In genomic region chr12:79910884-79911759, GRCm38 (mm10) we compare ENCODE assay signal across 8 mouse cellular contexts.
A peak's percentile ranks its signal among the peaks of the same experiment; 100 is the strongest.
DNase-seq lines count a peak whose midpoint lies in the region; ATAC-seq and TF ChIP-seq lines count a peak whose summit lies in the region.

No protein-coding gene starts in this region.

- peak; percentile 33; the same call in 1 of the 2 replicates for TF ChIP-seq CTCF in midbrain, postnatal 0 days (IDR thresholded peaks at IDR 0.05)
- no peak for TF ChIP-seq CTCF in kidney, adult 2 months (conservative IDR thresholded peaks at IDR 0.05; ENCODE audit: insufficient read depth, insufficient read length, low read depth, low read length)

- no peak overlapping the region for H3K4me3 ChIP-seq in heart, embryonic 11.5 days (ENCODE audit: low read depth, low read length)
- H3K4me3 ChIP-seq in forebrain, embryonic 11.5 days (ENCODE audit: low read depth, low read length), result no peak overlapping the region
- H3K4me3 ChIP-seq in midbrain, postnatal 0 days (ENCODE audit: low read depth, low read length), result no peak overlapping the region
- H3K4me3 ChIP-seq in kidney, adult 2 months (ENCODE audit: insufficient read depth, low read depth, low read length), result no peak overlapping the region

- no peak overlapping the region for H3K4me2 ChIP-seq in heart, embryonic 11.5 days
- 0 out of 2 replicates have a peak overlapping the region, but pooled peaks have one; percentile 8 for H3K4me2 ChIP-seq in forebrain, embryonic 11.5 days (ENCODE audit: low read depth, low read length, severe bottlenecking)
- no peak overlapping the region for H3K4me2 ChIP-seq in midbrain, postnatal 0 days (ENCODE audit: low read depth, low read length, poor library complexity, severe bottlenecking)

- H3K27me3 ChIP-seq in heart, embryonic 11.5 days (ENCODE audit: control insufficient read depth, insufficient read depth, low read length), result no peaks in the 10 kb centered on the region
- H3K27me3 ChIP-seq in forebrain, embryonic 11.5 days (ENCODE audit: control insufficient read depth, insufficient read depth, low read length), result no peaks in the 10 kb centered on the region
- H3K27me3 ChIP-seq in midbrain, postnatal 0 days (ENCODE audit: insufficient read depth, low read length), result no peaks in the 10 kb centered on the region
- H3K27me3 ChIP-seq in kidney, adult 2 months (replicated peaks; ENCODE audit: control insufficient read depth, insufficient read depth, low read length), result no peaks in the 10 kb centered on the region

- TF ChIP-seq POLR2A in kidney, adult 2 months (IDR thresholded peaks at IDR 0.05; ENCODE audit: low read depth, low read length), result no peak

- peak; percentile 51 for DNase-seq in heart, adult 8-10 months (ENCODE audit: low spot score)
- DNase-seq in forebrain, embryonic 11.5 days (ENCODE audit: low spot score), result peak; percentile 82
- peak; percentile 60 to 83 for DNase-seq in layer of hippocampus, postnatal 14 days (ENCODE audit: low spot score in 2 of 2)
- peak; percentile 89 for DNase-seq in midbrain, postnatal 0 days (ENCODE audit: low spot score)
- no peak for DNase-seq in kidney, adult 2 months
- DNase-seq in gastrocnemius, postnatal 4 days (ENCODE audit: low spot score in 2 of 2), result no peak
- no peak for DNase-seq in urinary bladder, postnatal 25 days (ENCODE audit: low spot score)

- no peak overlapping the region; the same call in 1 of the 2 replicates for H3K27ac ChIP-seq in heart, embryonic 11.5 days (ENCODE audit: low read depth, low read length)
- H3K27ac ChIP-seq in forebrain, embryonic 11.5 days (ENCODE audit: low read depth, low read length), result peak overlapping the region; percentile 90
- H3K27ac ChIP-seq in midbrain, postnatal 0 days (ENCODE audit: low read depth, low read length), result peak overlapping the region; percentile 67
- no peak overlapping the region for H3K27ac ChIP-seq in kidney, adult 2 months (ENCODE audit: insufficient read depth, low read depth, low read length)

- no peaks in the 10 kb centered on the region for H3K9me3 ChIP-seq in heart, embryonic 11.5 days (replicated peaks; ENCODE audit: control insufficient read depth, low read length)
- H3K9me3 ChIP-seq in forebrain, embryonic 11.5 days (ENCODE audit: control insufficient read depth, low read length), result no peaks in the 10 kb centered on the region
- H3K9me3 ChIP-seq in midbrain, postnatal 0 days (ENCODE audit: low read length), result no peaks in the 10 kb centered on the region

- no peaks in the 10 kb centered on the region for H3K36me3 ChIP-seq in heart, embryonic 11.5 days (ENCODE audit: control insufficient read depth, insufficient read depth, low read length)
- no peaks in the 10 kb centered on the region for H3K36me3 ChIP-seq in forebrain, embryonic 11.5 days (ENCODE audit: control insufficient read depth, insufficient read depth, low read length)
- H3K36me3 ChIP-seq in midbrain, postnatal 0 days (ENCODE audit: insufficient read depth, low read length), result no peaks in the 10 kb centered on the region
- H3K36me3 ChIP-seq in kidney, adult 2 months (ENCODE audit: control insufficient read depth, insufficient read depth, low read length), result no peaks in the 10 kb centered on the region

- 54% methylated on average over 15 of the region's 15 CpGs for WGBS in heart, embryonic 11.5 days (ENCODE audit: insufficient replicate concordance)
- 4% methylated on average over 15 of the region's 15 CpGs for WGBS in forebrain, embryonic 11.5 days
- 15% methylated on average over 15 of the region's 15 CpGs for whole genome bisulfite sequencing in midbrain, postnatal 0 days
- 72% methylated on average over 15 of the region's 15 CpGs for WGBS in kidney, adult 2 months

- H3K4me1 ChIP-seq in heart, embryonic 11.5 days (ENCODE audit: control insufficient read depth, insufficient read depth, low read length), result peaks cover 23% of the 10 kb centered on the region
- H3K4me1 ChIP-seq in forebrain, embryonic 11.5 days (replicated peaks; ENCODE audit: control insufficient read depth, insufficient read depth, low read length), result peaks cover 15% of the 10 kb centered on the region
- 0 out of 2 replicates have a peak, but pooled peaks cover 4% of the 10 kb centered on the region for H3K4me1 ChIP-seq in midbrain, postnatal 0 days (ENCODE audit: insufficient read depth, low read length)
- peaks cover 6% of the 10 kb centered on the region; the same call in 1 of the 2 replicates for H3K4me1 ChIP-seq in kidney, adult 2 months (ENCODE audit: control insufficient read depth, insufficient read depth, low read length)

- no peak overlapping the region for H3K9ac ChIP-seq in heart, embryonic 11.5 days (ENCODE audit: low read depth, low read length)
- peak overlapping the region; percentile 30; the same call in 1 of the 2 replicates for H3K9ac ChIP-seq in forebrain, embryonic 11.5 days (ENCODE audit: low read length)
- no peak overlapping the region for H3K9ac ChIP-seq in midbrain, postnatal 0 days (replicated peaks; ENCODE audit: low read length, poor library complexity, severe bottlenecking)

- no peak for ATAC-seq in heart, embryonic 11.5 days (replicated peaks; ENCODE audit: insufficient number of reproducible peaks, low FRiP score, low TSS enrichment)
- peak; percentile 86 for ATAC-seq in forebrain, embryonic 11.5 days (replicated peaks; ENCODE audit: low FRiP score)
- ATAC-seq in midbrain, postnatal 0 days (ENCODE audit: low FRiP score), result peak; percentile 87

Comparison
In these comparisons a context has a peak if more than half of its experiments do, and no peak if none do; other contexts are left out.
1. DNase-seq: peak in heart, adult 8-10 months (single experiment), forebrain, embryonic 11.5 days (single experiment), layer of hippocampus, postnatal 14 days (2 of 2) and midbrain, postnatal 0 days (single experiment); none in kidney, adult 2 months (single experiment), gastrocnemius, postnatal 4 days (0 of 2) and urinary bladder, postnatal 25 days (single experiment).
2. H3K27ac ChIP-seq: peak in forebrain, embryonic 11.5 days (single experiment) and midbrain, postnatal 0 days (single experiment); none in heart, embryonic 11.5 days (single experiment) and kidney, adult 2 months (single experiment).